Mouse (Mus musculus): Measurements from ENCODE around the gene Nr3c2.

DNA sequence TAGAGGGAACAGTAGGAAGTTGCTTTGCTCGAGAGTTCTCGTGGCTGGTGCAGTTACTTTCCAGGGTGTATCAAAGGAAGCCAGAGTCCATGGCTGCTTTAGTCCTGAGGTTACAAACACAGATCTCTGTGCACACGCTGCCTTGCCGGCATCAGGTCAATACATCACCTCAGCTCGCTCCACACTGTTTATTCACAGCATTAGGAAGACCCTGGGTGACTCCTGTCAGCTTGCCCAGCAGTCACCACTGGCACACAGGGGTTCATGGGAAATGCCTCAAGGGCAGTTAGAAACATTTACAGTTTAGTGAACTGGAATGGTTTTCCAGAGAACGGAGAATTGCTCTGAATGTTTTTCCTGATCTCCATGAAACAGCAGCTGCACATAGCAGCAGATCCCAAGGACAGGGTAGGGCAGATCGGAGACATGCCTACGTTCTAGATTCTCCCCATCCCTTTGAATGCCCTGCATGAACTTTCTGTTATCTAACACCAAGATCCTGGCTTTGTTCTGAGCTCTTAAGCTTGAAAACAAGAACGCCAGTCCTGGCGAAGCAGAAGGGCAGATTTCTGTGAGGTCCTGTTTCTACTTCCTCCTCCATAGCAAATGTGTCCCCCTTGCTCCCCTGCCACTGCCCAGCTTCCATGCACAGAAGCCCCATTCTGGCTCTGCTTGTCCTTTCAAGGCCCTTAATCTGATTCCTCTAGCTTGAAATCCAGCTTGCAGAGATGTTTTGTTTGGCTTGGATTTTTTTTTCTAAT is 221.7 kb downstream of the Nr3c2 start:
- no peak for TF ChIP-seq POLR2A (IDR thresholded peaks at IDR 0.05; ENCODE audit: low read depth, low read length)
- no peak for TF ChIP-seq CTCF (IDR thresholded peaks at IDR 0.05; ENCODE audit: extremely low read depth, insufficient read depth, insufficient read length, insufficient replicate concordance)

Data from spleen, adult 2 months (tissue).